Mouse (Mus musculus) limb, embryonic 15.5 days (tissue): ENCODE data around the gene Gm6169. TPM values are rescaled to one million over a fixed set of nuclear protein-coding genes. Genes with fewer than 3 reads are reported as not detected.
A peak's percentile ranks its signal among the peaks of the same experiment; 100 is the strongest.

Experiments used
- ATAC-seq: fragments of 200-750 bp; cut with Nextera tagmentation; 2 replicates; pipeline ENCODE4 v1.8.0; 2017; ENCODE audit warnings: low read depth, moderate TSS enrichment; ENCODE audit not compliant: insufficient number of reproducible peaks, low FRiP score, low TSS enrichment
- H3K27ac ChIP-seq: fragments of 300-500 bp; sonication (generic); 2 replicates; pipeline ENCODE4 v1.5.1; 2015; ENCODE audit warnings: moderate library complexity, mild to moderate bottlenecking, inconsistent platforms
- H3K27me3 ChIP-seq: fragments of 300-500 bp; sonication (generic); 2 replicates; pipeline ENCODE4 v1.6.1; 2015; ENCODE audit warnings: inconsistent platforms
- H3K36me3 ChIP-seq: fragments of 300-500 bp; sonication (generic); 2 replicates; pipeline ENCODE4 v1.6.1; 2015; ENCODE audit warnings: inconsistent platforms
- H3K4me1 ChIP-seq: fragments of 300-500 bp; sonication (generic); 2 replicates; pipeline ENCODE4 v1.6.1; 2015; ENCODE audit warnings: inconsistent platforms
- H3K4me2 ChIP-seq: fragments of 300-500 bp; sonication (generic); 2 replicates; pipeline ENCODE4 v1.6.1; 2015; ENCODE audit warnings: mild to moderate bottlenecking, inconsistent platforms
- H3K4me3 ChIP-seq: fragments of 300-500 bp; sonication (generic); 2 replicates; pipeline ENCODE4 v1.5.1; 2015; ENCODE audit warnings: mild to moderate bottlenecking, inconsistent platforms
- H3K9ac ChIP-seq: fragments of 300-500 bp; sonication (generic); 2 replicates; pipeline ENCODE4 v1.6.1; 2015; ENCODE audit warnings: inconsistent platforms
- H3K9me3 ChIP-seq: fragments of 300-500 bp; sonication (generic); 2 replicates; pipeline ENCODE4 v1.6.1; 2016; ENCODE audit warnings: inconsistent platforms
- WGBS: fragments of 180-500 bp; shearing (Covaris S2); methylation state at CpG from one replicate; pipeline ENCODE4 v1.1.7; 2015; 5-methylcytosine and 5-hydroxymethylcytosine counted together
- polyA plus RNA-seq: library from polyadenylated mRNA; unstranded; fragments of >200 nt; fragmentation: Nextera tagmentation; extraction: Ambion mirVana; gene quantifications from 2 replicates; pipeline ENCODE4 v1.2.1, GENCODE M21; 2015

Gene Gm6169
- polyA plus RNA-seq, 1 experiment from 2014 or later = 3.5 TPM

DNA sequence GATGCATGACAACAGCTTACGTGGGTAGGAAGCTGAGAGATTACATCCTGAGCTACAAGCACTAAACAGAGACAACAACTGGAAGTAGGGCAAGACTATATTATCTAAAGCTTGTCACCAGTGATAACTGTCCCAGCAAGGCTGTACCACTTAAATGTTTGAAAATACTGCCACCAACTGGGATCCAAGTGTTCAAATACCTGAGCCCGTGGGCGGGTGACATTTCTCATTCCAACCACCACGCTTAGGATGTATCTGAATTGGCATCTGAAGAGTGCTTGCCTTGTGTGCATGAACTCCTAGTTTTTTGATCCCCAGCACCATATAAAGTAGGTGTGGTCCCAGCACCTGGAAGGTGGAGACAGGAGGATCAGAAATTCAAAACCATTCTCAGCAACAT is 3.3 kb downstream of the Gm6169 start:
- ATAC-seq = no peak
- Histone ChIP-seq H3K4me2 (no peak overlapping the region), H3K9ac (no peak overlapping the region), H3K4me3 (no peak overlapping the region), H3K27me3 (no peaks in the 10 kb centered on the region), H3K27ac (no peak overlapping the region), H3K9me3 (no peaks in the 10 kb centered on the region), H3K4me1 (no peaks in the 10 kb centered on the region), H3K36me3 (no peaks in the 10 kb centered on the region)
- WGBS = 85% methylated on average over 4 of the region's 4 CpGs

DNA sequence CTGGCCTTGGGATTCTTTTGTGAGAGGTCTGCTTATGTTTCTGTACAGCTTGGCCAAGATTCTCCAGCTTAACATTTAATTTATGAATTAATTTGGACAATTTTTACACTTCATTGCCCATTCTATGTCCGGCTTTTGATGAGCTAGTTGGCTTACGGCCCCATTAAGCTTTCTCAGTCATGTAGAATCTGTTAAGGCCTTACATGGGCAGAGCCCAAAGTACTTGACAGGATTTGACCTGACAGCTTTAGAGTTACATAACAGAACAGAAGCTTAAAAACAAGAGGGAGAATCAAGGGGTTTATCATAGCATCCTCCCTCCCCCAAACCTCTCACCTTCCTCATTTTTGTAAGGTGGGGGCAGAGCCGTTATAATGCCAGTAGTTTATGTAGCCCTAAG is 10.9 kb downstream of the Gm6169 start:
- Histone ChIP-seq H3K27me3 (no peaks in the 10 kb centered on the region), H3K9me3 (no peaks in the 10 kb centered on the region), H3K4me2 (no peak overlapping the region), H3K4me3 (no peak overlapping the region), H3K27ac (no peak overlapping the region), H3K4me1 (no peaks in the 10 kb centered on the region), H3K9ac (no peak overlapping the region), H3K36me3 (no peaks in the 10 kb centered on the region)
- 87% methylated on average over 3 of the region's 3 CpGs for WGBS
- ATAC-seq = no peak

DNA sequence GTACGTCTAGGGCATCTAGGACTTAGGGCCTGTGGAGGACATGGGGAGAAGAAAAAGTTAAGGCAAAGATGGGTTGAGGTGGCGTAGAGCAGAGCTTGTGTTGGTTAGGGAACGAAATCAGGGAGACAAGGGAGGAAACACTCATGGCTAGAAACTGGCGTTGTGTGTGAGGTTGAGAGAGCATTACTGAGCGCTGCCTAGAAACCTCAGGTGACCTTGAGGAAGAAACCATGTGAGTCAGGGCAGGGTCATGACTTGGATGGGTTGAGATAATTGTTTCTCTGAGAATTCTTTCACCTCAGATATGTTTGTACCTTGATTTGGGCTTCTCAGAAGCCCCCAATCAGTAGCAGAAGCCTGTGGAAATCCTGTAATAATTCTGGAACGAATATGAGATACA is 11.6 kb downstream of the Gm6169 start:
- Histone ChIP-seq H3K27ac (no peak overlapping the region), H3K9me3 (no peaks in the 10 kb centered on the region), H3K4me1 (no peaks in the 10 kb centered on the region), H3K4me2 (no peak overlapping the region), H3K27me3 (no peaks in the 10 kb centered on the region), H3K9ac (no peak overlapping the region), H3K4me3 (no peak overlapping the region), H3K36me3 (no peaks in the 10 kb centered on the region)
- WGBS = 95% methylated on average over 6 of the region's 6 CpGs
- no peak for ATAC-seq

DNA sequence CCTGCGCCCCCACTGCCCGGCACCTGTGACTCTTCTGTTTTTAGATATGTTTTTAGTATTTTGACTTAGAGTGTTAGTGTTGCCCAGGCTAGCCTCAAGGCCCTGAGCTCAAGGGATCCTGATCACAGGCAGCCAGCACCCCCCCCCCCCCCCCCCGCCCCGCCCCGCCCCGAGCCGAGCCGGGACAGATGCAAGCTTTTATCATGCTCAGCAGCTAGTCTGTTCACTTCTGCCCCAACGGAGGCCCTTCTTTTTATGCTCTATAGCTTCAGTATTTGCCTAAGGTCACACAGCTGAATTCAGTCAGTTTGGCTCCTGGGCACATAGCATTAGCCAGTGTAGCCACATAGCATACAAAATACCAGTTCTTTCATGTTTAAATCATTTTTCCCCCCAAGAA is 12.7 kb downstream of the Gm6169 start:
- ATAC-seq = no peak
- Histone ChIP-seq H3K4me2 (no peak overlapping the region), H3K9ac (no peak overlapping the region), H3K36me3 (no peaks in the 10 kb centered on the region), H3K9me3 (no peaks in the 10 kb centered on the region), H3K27ac (no peak overlapping the region), H3K27me3 (no peaks in the 10 kb centered on the region), H3K4me3 (no peak overlapping the region), H3K4me1 (no peaks in the 10 kb centered on the region)
- 78% methylated on average over 8 of the region's 9 CpGs for WGBS

DNA sequence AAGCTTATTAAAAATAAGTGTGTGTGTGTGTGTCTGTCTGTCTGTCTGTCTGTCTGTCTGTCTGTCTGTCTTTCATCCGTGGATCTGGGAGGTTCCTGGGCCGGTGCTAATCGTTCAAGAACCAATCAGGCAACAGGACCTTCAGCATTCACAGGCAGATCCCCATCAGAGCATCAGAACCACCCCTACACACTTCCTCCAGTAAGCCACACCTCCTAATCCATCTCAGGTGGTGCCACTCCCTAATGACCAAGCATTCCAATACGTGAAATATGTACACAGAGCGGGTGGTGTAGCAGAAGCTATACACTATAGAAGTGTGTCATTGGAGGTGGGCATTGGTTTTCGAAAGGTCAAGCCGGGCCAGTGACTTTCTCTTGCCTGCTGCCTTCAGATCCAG is 16.6 kb downstream of the Gm6169 start:
- Histone ChIP-seq H3K9ac (no peak overlapping the region), H3K27ac (no peak overlapping the region), H3K4me1 (no peaks in the 10 kb centered on the region), H3K4me3 (no peak overlapping the region), H3K9me3 (no peaks in the 10 kb centered on the region), H3K36me3 (no peaks in the 10 kb centered on the region), H3K4me2 (no peak overlapping the region), H3K27me3 (no peaks in the 10 kb centered on the region)
- ATAC-seq = no peak
- WGBS = 82% methylated on average over 7 of the region's 7 CpGs

DNA sequence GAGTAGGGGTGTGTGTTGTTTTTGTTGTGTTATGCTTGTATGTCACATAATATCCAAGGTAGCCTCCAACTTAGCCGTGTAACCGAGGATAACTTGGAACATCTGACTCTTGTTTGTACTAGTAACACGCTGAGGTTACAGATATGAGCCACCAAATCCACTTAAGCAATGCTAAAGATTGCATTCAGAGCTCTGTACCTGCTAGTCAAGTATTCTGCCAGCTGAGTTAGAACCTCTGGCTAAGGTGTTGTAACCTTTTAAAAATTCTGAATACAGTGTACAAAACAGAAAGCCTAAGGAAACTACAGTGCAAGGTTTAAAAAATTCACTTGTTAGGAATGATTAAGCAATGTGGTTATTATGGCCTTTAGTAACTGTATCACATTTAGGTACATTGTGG is 18.4 kb downstream of the Gm6169 start:
- H3K27ac ChIP-seq = no peak overlapping the region
- no peak overlapping the region for H3K4me3 ChIP-seq
- no peak overlapping the region for H3K9ac ChIP-seq
- no peak for ATAC-seq
- H3K4me1 ChIP-seq = no peaks in the 10 kb centered on the region
- WGBS = 83% methylated on average over 3 of the region's 3 CpGs
- H3K9me3 ChIP-seq = no peaks in the 10 kb centered on the region
- H3K4me2 ChIP-seq = no peak overlapping the region
- H3K36me3 ChIP-seq = no peaks in the 10 kb centered on the region
- H3K27me3 ChIP-seq = no peaks in the 10 kb centered on the region

DNA sequence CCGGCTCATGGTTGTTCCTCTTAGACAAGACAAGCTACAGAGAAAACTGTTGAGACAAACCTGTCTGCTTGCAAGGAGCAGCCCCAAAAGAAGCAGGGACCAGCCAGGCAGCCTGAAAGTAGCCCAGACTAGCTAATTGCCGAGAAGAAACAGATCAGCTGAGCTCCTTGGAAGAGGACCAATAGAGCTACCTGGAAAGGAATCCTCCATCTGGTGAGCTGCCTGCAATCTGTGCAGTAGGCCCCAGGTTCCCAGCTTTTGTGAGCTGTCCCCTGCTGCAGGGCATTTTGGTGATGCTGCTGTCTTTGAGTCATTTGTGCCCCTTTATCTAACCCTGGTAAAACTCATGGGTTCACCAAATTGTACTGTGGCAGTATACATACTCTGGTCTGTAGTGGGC is 18.8 kb downstream of the Gm6169 start:
- no peaks in the 10 kb centered on the region for H3K36me3 ChIP-seq
- no peak for ATAC-seq
- no peak overlapping the region for H3K9ac ChIP-seq
- no peaks in the 10 kb centered on the region for H3K27me3 ChIP-seq
- H3K4me2 ChIP-seq = no peak overlapping the region
- WGBS = 58% methylated on average over 2 of the region's 2 CpGs
- H3K4me3 ChIP-seq = no peak overlapping the region
- no peak overlapping the region for H3K27ac ChIP-seq
- no peaks in the 10 kb centered on the region for H3K9me3 ChIP-seq
- no peaks in the 10 kb centered on the region for H3K4me1 ChIP-seq

DNA sequence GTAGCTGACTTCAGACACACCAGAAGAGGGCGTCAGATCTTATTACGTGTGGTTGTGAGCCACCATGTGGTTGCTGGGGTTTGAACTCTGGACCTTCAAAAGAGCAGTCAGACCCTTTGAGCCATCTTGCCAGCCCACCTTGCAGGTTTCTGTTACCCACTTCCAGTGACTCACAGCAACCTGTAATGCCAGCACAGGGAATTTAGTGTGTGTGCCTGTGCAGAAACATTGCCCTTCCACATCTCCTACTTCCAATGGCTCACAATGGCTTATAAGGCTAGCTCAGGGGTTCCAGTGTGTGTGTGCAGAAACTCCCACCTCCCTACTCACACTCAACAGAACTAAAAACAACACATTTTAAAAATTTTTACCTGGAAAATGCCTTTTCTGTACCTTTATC is 21.5 kb downstream of the Gm6169 start:
- no peaks in the 10 kb centered on the region for H3K36me3 ChIP-seq

DNA sequence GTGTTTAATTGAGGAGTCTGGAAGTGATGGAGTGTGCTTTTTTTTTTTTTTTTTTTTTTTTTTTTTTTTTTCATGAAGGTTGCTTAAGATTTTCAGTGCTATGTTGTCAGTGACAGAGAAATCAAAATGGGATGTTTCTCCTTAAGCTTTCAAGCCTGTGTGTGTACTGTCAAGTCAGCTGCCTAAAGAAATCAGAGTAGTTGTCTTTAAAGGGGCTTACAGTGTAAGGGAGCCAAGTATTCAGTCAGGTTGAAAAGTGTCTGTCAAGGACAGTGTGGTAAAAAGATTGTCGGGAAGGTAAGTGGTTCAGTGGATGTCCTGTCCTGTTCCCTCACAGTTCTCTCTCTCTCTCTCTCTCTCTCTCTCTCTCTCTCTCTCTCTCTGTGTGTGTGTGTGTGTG is 25.5 kb downstream of the Gm6169 start:
- no peak overlapping the region for H3K4me2 ChIP-seq
- whole genome bisulfite sequencing = 44% methylated on average over 1 of the region's 1 CpGs
- 0 out of 2 replicates have a peak, but pooled peaks cover 5% of the 10 kb centered on the region for H3K4me1 ChIP-seq
- no peaks in the 10 kb centered on the region for H3K36me3 ChIP-seq
- H3K27ac ChIP-seq = no peak overlapping the region
- H3K9ac ChIP-seq = no peak overlapping the region
- H3K4me3 ChIP-seq = no peak overlapping the region
- no peak for ATAC-seq
- peaks cover 17% of the 10 kb centered on the region for H3K27me3 ChIP-seq
- no peaks in the 10 kb centered on the region for H3K9me3 ChIP-seq

More for the DNA sequence above, 21.5 kb downstream of the Gm6169 start:
- Histone ChIP-seq H3K4me1 (no peaks in the 10 kb centered on the region), H3K9ac (no peak overlapping the region), H3K27ac (no peak overlapping the region), H3K4me2 (no peak overlapping the region), H3K27me3 (no peaks in the 10 kb centered on the region; the same call in 1 of the 2 replicates), H3K4me3 (no peak overlapping the region), H3K9me3 (no peaks in the 10 kb centered on the region)
- no peak for ATAC-seq
- WGBS = 92% methylated on average over 2 of the region's 2 CpGs

DNA sequence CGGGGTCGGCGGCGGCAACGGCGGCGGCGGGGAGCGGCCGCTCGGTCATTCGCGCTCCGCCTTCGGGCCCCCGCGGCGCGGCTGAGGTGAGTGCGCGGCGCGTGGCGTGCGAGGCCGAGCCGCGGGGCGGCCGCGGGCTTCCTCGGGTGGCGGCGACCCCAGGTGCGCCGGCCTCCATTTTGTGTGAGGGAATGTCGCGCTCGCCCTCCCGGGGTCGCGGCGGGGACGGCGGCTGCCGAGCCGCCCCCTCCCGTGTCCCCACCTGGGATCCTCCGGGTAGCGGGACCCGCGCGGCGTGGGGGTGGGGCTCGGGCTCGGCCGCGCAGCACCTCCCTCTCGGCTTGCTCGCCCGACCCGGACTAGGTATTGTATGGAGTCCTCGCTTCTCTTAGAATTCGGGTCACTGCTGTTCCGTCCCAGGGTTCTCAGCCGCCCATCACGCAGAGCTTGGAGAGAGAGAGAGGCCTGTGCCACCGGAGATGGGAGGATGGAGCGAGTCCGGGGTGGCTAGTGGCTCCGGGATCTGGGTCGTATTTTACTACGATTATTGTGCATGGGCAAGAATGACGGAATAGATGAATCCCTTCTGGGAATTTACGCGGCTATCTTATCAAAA is 27.3 kb downstream of the Gm6169 start:
- Histone ChIP-seq H3K36me3 (no peaks in the 10 kb centered on the region), H3K9me3 (no peaks in the 10 kb centered on the region), H3K27ac (no peak overlapping the region), H3K27me3 (peaks cover 23% of the 10 kb centered on the region), H3K4me3 (peak overlapping the region; percentile 78), H3K4me1 (0 out of 2 replicates have a peak, but pooled peaks cover 5% of the 10 kb centered on the region), H3K9ac (peak overlapping the region; percentile 50), H3K4me2 (peak overlapping the region; percentile 98)
- 0 out of 2 replicates have a peak, but pooled peaks have one; percentile 35 for ATAC-seq
- WGBS = under 1% methylated on average over 65 of the region's 76 CpGs

DNA sequence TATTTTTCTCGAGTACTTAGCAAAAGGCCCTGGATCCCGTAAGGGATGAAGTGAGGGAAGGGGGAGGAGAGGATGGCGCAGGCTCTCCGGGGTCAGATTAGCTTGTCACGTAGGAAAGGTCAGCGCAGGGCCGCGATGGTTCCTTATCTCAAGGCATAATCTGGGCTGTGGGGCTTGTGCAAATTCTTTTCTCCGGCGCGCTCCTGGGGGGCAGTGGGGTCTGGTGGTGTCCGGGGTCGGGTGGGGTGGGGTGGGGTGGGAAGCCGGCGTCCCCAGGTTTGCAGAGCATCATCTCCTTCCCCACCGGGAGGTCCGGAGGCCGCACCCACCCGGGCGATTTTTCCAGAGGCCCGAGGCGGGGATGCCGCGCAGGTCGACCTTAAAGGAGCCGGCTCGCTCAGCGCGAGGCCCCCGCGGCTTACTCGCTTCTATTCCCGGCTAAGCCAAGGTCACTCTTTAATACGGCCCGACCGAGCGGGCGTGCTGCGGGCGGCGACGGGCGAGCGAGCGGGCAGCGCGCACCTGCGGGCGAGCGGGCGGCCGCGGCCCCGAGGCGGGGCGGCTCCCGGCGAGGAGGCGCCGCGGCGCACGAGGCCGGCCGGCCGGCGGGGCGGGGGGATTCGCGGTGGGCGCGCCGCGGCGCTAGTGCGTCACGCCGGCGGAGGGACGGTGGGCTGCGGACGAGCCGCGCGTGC is 28.0 kb downstream of the Gm6169 start:
- no peak; the same call in 1 of the 2 replicates for ATAC-seq
- Histone ChIP-seq H3K27ac (no peak overlapping the region), H3K9me3 (no peaks in the 10 kb centered on the region), H3K27me3 (peaks cover 23% of the 10 kb centered on the region), H3K9ac (peak overlapping the region; percentile 50), H3K4me1 (0 out of 2 replicates have a peak, but pooled peaks cover 5% of the 10 kb centered on the region), H3K4me3 (peak overlapping the region; percentile 78), H3K36me3 (no peaks in the 10 kb centered on the region), H3K4me2 (peak overlapping the region; percentile 98)
- 1% methylated on average over 78 of the region's 85 CpGs for WGBS

DNA sequence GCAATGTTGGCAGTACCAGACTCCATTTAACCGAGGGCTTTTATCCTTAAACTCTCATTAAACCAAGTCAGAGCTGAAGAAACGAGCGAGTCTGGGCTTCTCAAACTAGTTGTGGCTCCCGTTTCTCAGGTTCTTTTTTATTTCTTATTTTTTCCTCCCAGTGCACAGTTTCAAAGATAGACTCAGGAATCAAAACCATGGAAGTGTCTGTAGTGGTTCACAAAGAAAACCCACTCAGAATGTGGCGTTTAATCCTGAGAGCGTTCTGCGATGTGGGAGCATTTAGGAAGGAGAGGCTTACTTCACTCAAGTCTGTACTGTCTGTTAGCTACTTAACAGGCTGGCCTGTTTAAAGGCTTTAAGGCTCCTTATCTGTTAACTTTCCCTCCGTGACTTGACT is 30.9 kb downstream of the Gm6169 start:
- H3K27ac ChIP-seq = no peak overlapping the region
- H3K4me3 ChIP-seq = no peak overlapping the region
- H3K9me3 ChIP-seq = no peaks in the 10 kb centered on the region
- H3K36me3 ChIP-seq = no peaks in the 10 kb centered on the region
- WGBS = 54% methylated on average over 8 of the region's 8 CpGs
- no peak overlapping the region for H3K9ac ChIP-seq
- no peak overlapping the region for H3K4me2 ChIP-seq
- 0 out of 2 replicates have a peak, but pooled peaks cover 9% of the 10 kb centered on the region for H3K4me1 ChIP-seq
- ATAC-seq = no peak
- peaks cover 23% of the 10 kb centered on the region for H3K27me3 ChIP-seq
